Mouse (Mus musculus): ENCODE data around the gene Ttc7.

The Ttc7 gene

GRCm38 (mm10) chr17:87337683-87338082, 55.0 kb downstream of the Ttc7 start:
- no peak for DNase-seq (ENCODE audit: low spot score)

GRCm38 (mm10) chr17:87339122-87339521, 56.4 kb downstream of the Ttc7 start:
- DNase-seq (ENCODE audit: low spot score): no peak

- DNase-seq (ENCODE audit: low spot score): no peak
Measured at GRCm38 (mm10) chr17:87343060-87343703, 60.5 kb downstream of the Ttc7 start.

- no peak for DNase-seq (ENCODE audit: low spot score)
Measured at GRCm38 (mm10) chr17:87344441-87345251, 62.0 kb downstream of the Ttc7 start.

- DNase-seq (ENCODE audit: low spot score): no peak
Measured at GRCm38 (mm10) chr17:87345252-87345593, 62.5 kb downstream of the Ttc7 start.

GRCm38 (mm10) chr17:87348353-87348752, 65.7 kb downstream of the Ttc7 start:
- no peak for DNase-seq (ENCODE audit: low spot score)

GRCm38 (mm10) chr17:87349069-87349468, 66.4 kb downstream of the Ttc7 start:
- no peak for DNase-seq (ENCODE audit: low spot score)

- DNase-seq (ENCODE audit: low spot score): no peak
Measured at GRCm38 (mm10) chr17:87349575-87349974, 66.9 kb downstream of the Ttc7 start.

GRCm38 (mm10) chr17:87350471-87351240, 68.0 kb downstream of the Ttc7 start:
- DNase-seq (ENCODE audit: low spot score): no peak

GRCm38 (mm10) chr17:87351241-87352105, 68.8 kb downstream of the Ttc7 start:
- no peak for DNase-seq (ENCODE audit: low spot score)

- no peak for DNase-seq (ENCODE audit: low spot score)
Measured at GRCm38 (mm10) chr17:87352106-87352897, 69.6 kb downstream of the Ttc7 start.

- no peak for DNase-seq (ENCODE audit: low spot score)
Measured at GRCm38 (mm10) chr17:87352898-87353225, 70.2 kb downstream of the Ttc7 start.

- DNase-seq (ENCODE audit: low spot score): no peak
Measured at GRCm38 (mm10) chr17:87353745-87354320, 71.1 kb downstream of the Ttc7 start.

GRCm38 (mm10) chr17:87355456-87355855, 72.8 kb downstream of the Ttc7 start:
- no peak for DNase-seq (ENCODE audit: low spot score)

GRCm38 (mm10) chr17:87356261-87356660, 73.6 kb downstream of the Ttc7 start:
- no peak for DNase-seq (ENCODE audit: low spot score)

GRCm38 (mm10) chr17:87357506-87357905, 74.8 kb downstream of the Ttc7 start:
- DNase-seq (ENCODE audit: low spot score): no peak

GRCm38 (mm10) chr17:87361132-87361531, 78.4 kb downstream of the Ttc7 start:
- no peak for DNase-seq (ENCODE audit: low spot score)

GRCm38 (mm10) chr17:87364108-87364507, 81.4 kb downstream of the Ttc7 start:
- no peak for DNase-seq (ENCODE audit: low spot score)

GRCm38 (mm10) chr17:87365268-87365667, 82.6 kb downstream of the Ttc7 start:
- DNase-seq (ENCODE audit: low spot score): no peak

GRCm38 (mm10) chr17:87366520-87366919, 83.8 kb downstream of the Ttc7 start:
- no peak for DNase-seq (ENCODE audit: low spot score)

- DNase-seq (ENCODE audit: low spot score): no peak
Measured at GRCm38 (mm10) chr17:87367228-87367627, 84.5 kb downstream of the Ttc7 start.
